Mouse (Mus musculus): Measurements from ENCODE around the gene Gm20388.

GRCm38 (mm10) chr8:123887956-123888355, 3977.3 kb downstream of the Gm20388 start:
- TF ChIP-seq CTCF (IDR thresholded peaks at IDR 0.05; ENCODE audit: low read depth) (no peak), EP300 (IDR thresholded peaks at IDR 0.05; ENCODE audit: low read depth) (no peak)
